ENCODE assay signal across 8 mouse cellular contexts in genomic region chr2:181032407-181032806, GRCm38 (mm10). TPM values are rescaled to one million over a fixed set of nuclear protein-coding genes. Genes with fewer than 3 reads are reported as not detected.
DNase-seq lines count a peak whose midpoint lies in the region; ATAC-seq and TF ChIP-seq lines count a peak whose summit lies in the region.

No protein-coding gene starts in this region.

- no peak overlapping the region for H3K4me2 ChIP-seq in heart, embryonic 12.5 days
- no peak overlapping the region for H3K4me2 ChIP-seq in lung, embryonic 14.5 days
- H3K4me2 ChIP-seq in hindbrain, embryonic 12.5 days (replicated peaks), result no peak overlapping the region

- H3K4me3 ChIP-seq in heart, adult 2 months, result no peak overlapping the region
- no peak overlapping the region for H3K4me3 ChIP-seq in heart, embryonic 12.5 days
- no peak overlapping the region for H3K4me3 ChIP-seq in lung, embryonic 14.5 days (ENCODE audit: low read depth, low read length)
- H3K4me3 ChIP-seq in hindbrain, embryonic 12.5 days, result no peak overlapping the region

- TF ChIP-seq POLR2A in heart, adult 2 months (IDR thresholded peaks at IDR 0.05; ENCODE audit: insufficient read depth, low read depth, low read length), result no peak

- TF ChIP-seq EP300 in heart, adult 2 months (IDR thresholded peaks at IDR 0.05; ENCODE audit: insufficient read depth, low read depth, low read length), result no peak

- intact Hi-C loops in heart, adult 2 months (cut with DNase I), result no loop called here

- no peak overlapping the region for H3K27ac ChIP-seq in heart, adult 2 months
- H3K27ac ChIP-seq in heart, embryonic 12.5 days (ENCODE audit: poor library complexity, severe bottlenecking), result no peak overlapping the region
- no peak overlapping the region for H3K27ac ChIP-seq in lung, embryonic 14.5 days (ENCODE audit: low read depth)
- H3K27ac ChIP-seq in hindbrain, embryonic 12.5 days, result no peak overlapping the region

- no peak for ATAC-seq in heart, embryonic 12.5 days (ENCODE audit: insufficient number of reproducible peaks, low FRiP score)
- no peak for ATAC-seq in lung, embryonic 14.5 days (ENCODE audit: insufficient read depth)
- ATAC-seq in cerebellum, adult (ENCODE audit: insufficient number of reproducible peaks, low FRiP score, low TSS enrichment), result peak; percentile 80
- ATAC-seq in hindbrain, embryonic 12.5 days (ENCODE audit: low FRiP score), result 0 out of 2 replicates have a peak, but pooled peaks have one; percentile 26

- peak; percentile 32 for TF ChIP-seq CTCF in heart, adult 2 months (IDR thresholded peaks at IDR 0.05)
- peak; percentile 54 for TF ChIP-seq CTCF in lung, embryonic 14.5 days (IDR thresholded peaks at IDR 0.05; ENCODE audit: low read depth)

- no peaks in the 10 kb centered on the region for H3K79me2 ChIP-seq in heart, adult 2 months (replicated peaks; ENCODE audit: control insufficient read depth, insufficient read depth, low read length)

- WGBS in heart, adult 2 months, result 22% methylated on average over 5 of the region's 5 CpGs
- 31% methylated on average over 5 of the region's 5 CpGs for WGBS in heart, embryonic 12.5 days
- WGBS in lung, embryonic 14.5 days, result 25% methylated on average over 5 of the region's 5 CpGs
- WGBS in hindbrain, embryonic 12.5 days, result 55% methylated on average over 5 of the region's 5 CpGs

- DNase-seq in heart, adult 2 months, result no peak
- DNase-seq in lung, embryonic 14.5 days, result peak; percentile 47
- DNase-seq in lung, postnatal 36 days, result no peak
- DNase-seq in spleen, adult 12 weeks (ENCODE audit: low spot score), result no peak
- DNase-seq in spleen, postnatal 14 days (ENCODE audit: low spot score in 2 of 2), result no peak

- no peaks in the 10 kb centered on the region; the same call in 1 of the 2 replicates for H3K27me3 ChIP-seq in heart, adult 2 months (ENCODE audit: control insufficient read depth, insufficient read depth, low read length)
- peaks cover 100% of the 10 kb centered on the region for H3K27me3 ChIP-seq in heart, embryonic 12.5 days (replicated peaks)
- H3K27me3 ChIP-seq in lung, embryonic 14.5 days (ENCODE audit: insufficient read depth, low read length), result peaks cover 14% of the 10 kb centered on the region; the same call in 1 of the 2 replicates
- H3K27me3 ChIP-seq in hindbrain, embryonic 12.5 days, result 0 out of 2 replicates have a peak, but pooled peaks cover 2% of the 10 kb centered on the region

- H3K9ac ChIP-seq in heart, adult 2 months (ENCODE audit: low read depth, low read length), result no peak overlapping the region
- H3K9ac ChIP-seq in heart, embryonic 12.5 days, result no peak overlapping the region
- no peak overlapping the region for H3K9ac ChIP-seq in lung, embryonic 14.5 days
- no peak overlapping the region for H3K9ac ChIP-seq in hindbrain, embryonic 12.5 days

- no peaks in the 10 kb centered on the region for H3K36me3 ChIP-seq in heart, adult 2 months (ENCODE audit: control insufficient read depth, insufficient read depth, low read length)
- no peaks in the 10 kb centered on the region for H3K36me3 ChIP-seq in heart, embryonic 12.5 days
- H3K36me3 ChIP-seq in lung, embryonic 14.5 days (ENCODE audit: insufficient read depth), result no peaks in the 10 kb centered on the region
- H3K36me3 ChIP-seq in hindbrain, embryonic 12.5 days, result peaks cover 39% of the 10 kb centered on the region

- H3K9me3 ChIP-seq in heart, embryonic 12.5 days (replicated peaks), result no peaks in the 10 kb centered on the region
- no peaks in the 10 kb centered on the region for H3K9me3 ChIP-seq in lung, embryonic 14.5 days (ENCODE audit: low read depth, low read length)
- H3K9me3 ChIP-seq in hindbrain, embryonic 12.5 days (replicated peaks), result no peaks in the 10 kb centered on the region

- H3K4me1 ChIP-seq in heart, adult 2 months (ENCODE audit: control insufficient read depth, insufficient read depth, low read length), result no peaks in the 10 kb centered on the region
- peaks cover 16% of the 10 kb centered on the region for H3K4me1 ChIP-seq in heart, embryonic 12.5 days (replicated peaks)
- H3K4me1 ChIP-seq in lung, embryonic 14.5 days (ENCODE audit: insufficient read depth), result no peaks in the 10 kb centered on the region
- peaks cover 23% of the 10 kb centered on the region for H3K4me1 ChIP-seq in hindbrain, embryonic 12.5 days

RNA-seq across cellular contexts. Expression of gene Chrna4, which starts 10.9 kb away (rescaled TPM):
- not detected for total RNA-seq in heart, adult 2 months (2021)
- polyA plus RNA-seq in heart, adult 2 months (2012; rRNA removed), result not detected in 2 replicates
- 0.19 and 0.31 TPM in 2 replicates for polyA plus RNA-seq in heart, embryonic 12.5 days (2016; fragmentation: Nextera tagmentation; extraction: Ambion mirVana)
- polyA plus RNA-seq in lung, embryonic 14.5 days (2014; fragmentation: Nextera tagmentation; extraction: Ambion mirVana), result 0.55 and 1.3 TPM in 2 replicates
- polyA plus RNA-seq in hindbrain, embryonic 12.5 days (2016; fragmentation: Nextera tagmentation; extraction: Ambion mirVana), result 44.6 and 47.0 TPM in 2 replicates

RNA-seq across cellular contexts. Expression of gene Col20a1, which starts 46.1 kb away (rescaled TPM):
- under 1 TPM; 0.23 to 0.44 TPM for total RNA-seq in heart, adult 2 months (2021)
- polyA plus RNA-seq in heart, adult 2 months (2012; rRNA removed), result 1.2 and 2.0 TPM in 2 replicates
- polyA plus RNA-seq in heart, embryonic 12.5 days (2016; fragmentation: Nextera tagmentation; extraction: Ambion mirVana), result 0.20 and 0.23 TPM in 2 replicates
- 0.11 and 0.17 TPM in 2 replicates for polyA plus RNA-seq in lung, embryonic 14.5 days (2014; fragmentation: Nextera tagmentation; extraction: Ambion mirVana)
- polyA plus RNA-seq in hindbrain, embryonic 12.5 days (2016; fragmentation: Nextera tagmentation; extraction: Ambion mirVana), result 1.8 and 2.1 TPM in 2 replicates

Comparison
In these comparisons a context has a peak if more than half of its experiments do, and no peak if none do; other contexts are left out.
1. ATAC-seq: peak in cerebellum, adult (single experiment) and hindbrain, embryonic 12.5 days (single experiment); none in heart, embryonic 12.5 days (single experiment) and lung, embryonic 14.5 days (single experiment).
2. RNA of gene Chrna4, which starts 10.9 kb away (polyA plus RNA-seq): 44.6 to 47.0 TPM in hindbrain, embryonic 12.5 days; 0.55 to 1.3 TPM in lung, embryonic 14.5 days, 0.19 to 0.31 TPM in heart, embryonic 12.5 days and not detected in heart, adult 2 months; every median in the first group is over 10 times any median in the second.